In the genomic region with DNA sequence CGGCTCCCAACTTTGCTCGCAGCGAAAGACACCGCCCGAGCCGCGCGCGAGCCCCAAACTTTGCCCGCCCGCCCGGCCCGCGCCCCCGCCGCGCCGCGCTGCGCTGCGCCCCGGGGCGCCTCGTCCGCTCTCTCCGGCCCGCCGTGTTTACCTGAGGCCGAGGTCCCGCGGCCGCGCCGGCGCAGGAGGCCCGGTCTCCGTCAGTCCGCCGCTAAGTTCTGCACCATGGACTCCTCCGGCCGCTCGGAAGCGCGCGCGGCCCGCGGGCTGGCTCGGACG, we compare ENCODE assay signal across 8 mouse cellular contexts. TPM values are rescaled to one million over a fixed set of nuclear protein-coding genes. Genes with fewer than 3 reads are reported as not detected.
A peak's percentile ranks its signal among the peaks of the same experiment; 100 is the strongest.
DNase-seq lines count a peak whose midpoint lies in the region; ATAC-seq and TF ChIP-seq lines count a peak whose summit lies in the region.

No protein-coding gene starts in this region.

- no peak for ATAC-seq in hindbrain, embryonic 11.5 days (ENCODE audit: low FRiP score)
- no peak for ATAC-seq in midbrain, embryonic 12.5 days (ENCODE audit: low FRiP score, low read depth)

- TF ChIP-seq CTCF in kidney, adult 2 months (conservative IDR thresholded peaks at IDR 0.05; ENCODE audit: insufficient read depth, insufficient read length, low read depth, low read length): no peak
- TF ChIP-seq CTCF in bone marrow, adult 2 months (IDR thresholded peaks at IDR 0.05; ENCODE audit: control insufficient read depth, insufficient read depth, low read length): no peak

- no peaks in the 10 kb centered on the region for H3K36me3 ChIP-seq in kidney, adult 2 months (ENCODE audit: control insufficient read depth, insufficient read depth, low read length)
- no peaks in the 10 kb centered on the region for H3K36me3 ChIP-seq in hindbrain, embryonic 11.5 days (ENCODE audit: control insufficient read depth, insufficient read depth, low read length)
- no peaks in the 10 kb centered on the region for H3K36me3 ChIP-seq in midbrain, embryonic 12.5 days

- WGBS in kidney, adult 2 months: under 1% methylated on average over 50 of the region's 50 CpGs
- under 1% methylated on average over 49 of the region's 50 CpGs for WGBS in bone marrow, adult 2 months
- under 1% methylated on average over 30 of the region's 50 CpGs for WGBS in hindbrain, embryonic 11.5 days
- WGBS in midbrain, embryonic 12.5 days: 3% methylated on average over 8 of the region's 50 CpGs

- peak overlapping the region; percentile 93 for H3K9ac ChIP-seq in hindbrain, embryonic 11.5 days (ENCODE audit: low read depth, low read length)
- peak overlapping the region; percentile 92 for H3K9ac ChIP-seq in midbrain, embryonic 12.5 days (replicated peaks)

- H3K4me2 ChIP-seq in hindbrain, embryonic 11.5 days (replicated peaks; ENCODE audit: low read depth, low read length): peak overlapping the region; percentile 33
- H3K4me2 ChIP-seq in midbrain, embryonic 12.5 days (replicated peaks): peak overlapping the region; percentile 65

- no peak for TF ChIP-seq POLR2A in kidney, adult 2 months (IDR thresholded peaks at IDR 0.05; ENCODE audit: low read depth, low read length)
- no peak for TF ChIP-seq POLR2A in bone marrow, adult 2 months (IDR thresholded peaks at IDR 0.05; ENCODE audit: borderline replicate concordance, control insufficient read depth, low read depth, low read length)

- H3K4me1 ChIP-seq in kidney, adult 2 months (ENCODE audit: control insufficient read depth, insufficient read depth, low read length): peaks cover 30% of the 10 kb centered on the region
- H3K4me1 ChIP-seq in bone marrow, adult 2 months (ENCODE audit: control insufficient read depth, insufficient read depth, low read length): no peaks in the 10 kb centered on the region; the same call in 1 of the 2 replicates
- H3K4me1 ChIP-seq in hindbrain, embryonic 11.5 days (replicated peaks; ENCODE audit: control insufficient read depth, insufficient read depth, low read length): no peaks in the 10 kb centered on the region
- H3K4me1 ChIP-seq in midbrain, embryonic 12.5 days: peaks cover 18% of the 10 kb centered on the region

- H3K27ac ChIP-seq in kidney, adult 2 months (ENCODE audit: insufficient read depth, low read depth, low read length): peak overlapping the region; percentile 99
- H3K27ac ChIP-seq in bone marrow, adult 2 months (ENCODE audit: control insufficient read depth, insufficient read depth, low read depth, low read length, poor library complexity): peak overlapping the region; percentile 100
- H3K27ac ChIP-seq in hindbrain, embryonic 11.5 days (ENCODE audit: low read depth, low read length): peak overlapping the region; percentile 97
- H3K27ac ChIP-seq in midbrain, embryonic 12.5 days (replicated peaks): peak overlapping the region; percentile 98

- H3K9me3 ChIP-seq in hindbrain, embryonic 11.5 days (ENCODE audit: control insufficient read depth, low read length): no peaks in the 10 kb centered on the region
- no peaks in the 10 kb centered on the region for H3K9me3 ChIP-seq in midbrain, embryonic 12.5 days

- H3K4me3 ChIP-seq in kidney, adult 2 months (ENCODE audit: insufficient read depth, low read depth, low read length): peak overlapping the region; percentile 98
- peak overlapping the region; percentile 86 for H3K4me3 ChIP-seq in bone marrow, adult 2 months (replicated peaks; ENCODE audit: control insufficient read depth, low read depth, low read length)
- peak overlapping the region; percentile 92 for H3K4me3 ChIP-seq in hindbrain, embryonic 11.5 days (ENCODE audit: low read depth, low read length)
- H3K4me3 ChIP-seq in midbrain, embryonic 12.5 days: peak overlapping the region; percentile 93

- no peaks in the 10 kb centered on the region for H3K27me3 ChIP-seq in kidney, adult 2 months (replicated peaks; ENCODE audit: control insufficient read depth, insufficient read depth, low read length)
- no peaks in the 10 kb centered on the region for H3K27me3 ChIP-seq in hindbrain, embryonic 11.5 days (ENCODE audit: control insufficient read depth, insufficient read depth, low read length)
- H3K27me3 ChIP-seq in midbrain, embryonic 12.5 days: no peaks in the 10 kb centered on the region

- DNase-seq in kidney, adult 2 months: no peak
- DNase-seq in kidney, adult 8-10 months: no peak
- DNase-seq in hindbrain, embryonic 11.5 days (ENCODE audit: low spot score): no peak
- no peak for DNase-seq in adrenal gland, postnatal 36 days
- no peak for DNase-seq in c-Kit-positive CD71-positive TER-119-positive erythroid progenitor cells, embryonic 14.5 days (ENCODE audit: low spot score)
- no peak for DNase-seq in Muller cell, postnatal 12 days (ENCODE audit: inconsistent ontology term)

RNA-seq across cellular contexts. Expression of a gene that starts 0.3 kb away (rescaled TPM):
- 20.5 and 22.0 TPM in 2 replicates for polyA plus RNA-seq in kidney, adult 2 months (2012; rRNA removed)
- 30.4 and 32.1 TPM in 2 replicates for polyA plus RNA-seq in bone marrow, adult 2 months (2011; ENCODE audit: insufficient read depth, insufficient read length, low replicate concordance, missing spikeins)
- polyA plus RNA-seq in hindbrain, embryonic 11.5 days (2014; fragmentation: Nextera tagmentation; extraction: Ambion mirVana): 89.8 and 93.2 TPM in 2 replicates
- polyA plus RNA-seq in midbrain, embryonic 12.5 days (2016; fragmentation: Nextera tagmentation; extraction: Ambion mirVana): 89.9 and 92.5 TPM in 2 replicates
- total RNA-seq in adrenal gland, postnatal 36 days (2021): 10 to 100 TPM; 69.9 to 90.3 TPM
